Comparison of ENCODE assay signal across 9 mouse cellular contexts in genomic region chr9:96916620-96917538, GRCm38 (mm10). TPM values are rescaled to one million over a fixed set of nuclear protein-coding genes. Genes with fewer than 3 reads are reported as not detected.
DNase-seq lines count a peak whose midpoint lies in the region; ATAC-seq and TF ChIP-seq lines count a peak whose summit lies in the region.
"Had no signal": no experiment of that assay in that cellular context is flagged by ENCODE, and none has a peak within 500 bp of the region (broad histone marks: within the 10 kb centered on the region; RNA-seq: fewer than 3 reads in every experiment).

No protein-coding gene starts in this region.

- peak; percentile 88 for DNase-seq in c-Kit-positive CD71-negative TER-119-negative erythroid progenitor cells, embryonic 14.5 days (ENCODE audit: low read depth)
- DNase-seq in forebrain, embryonic 11.5 days (ENCODE audit: low spot score): peak; percentile 97
- DNase-seq in kidney, postnatal 14 days: peak; percentile 95
- peak; percentile 94 for DNase-seq in stomach, postnatal 0 days (ENCODE audit: low spot score)

- H3K9me3 ChIP-seq in forebrain, embryonic 11.5 days (ENCODE audit: control insufficient read depth, low read length): no peaks in the 10 kb centered on the region; the same call in 1 of the 2 replicates
- H3K9me3 ChIP-seq in heart, embryonic 15.5 days (replicated peaks): no peaks in the 10 kb centered on the region
- no peaks in the 10 kb centered on the region for H3K9me3 ChIP-seq in liver, embryonic 12.5 days (replicated peaks)
- peaks cover 6% of the 10 kb centered on the region for H3K9me3 ChIP-seq in neural tube, embryonic 12.5 days
- no peaks in the 10 kb centered on the region for H3K9me3 ChIP-seq in stomach, postnatal 0 days (ENCODE audit: control insufficient read depth, low read length)

- H3K27me3 ChIP-seq in forebrain, embryonic 11.5 days (ENCODE audit: control insufficient read depth, insufficient read depth, low read length): no peaks in the 10 kb centered on the region
- H3K27me3 ChIP-seq in heart, embryonic 15.5 days: no peaks in the 10 kb centered on the region
- H3K27me3 ChIP-seq in liver, embryonic 12.5 days (replicated peaks): peaks cover 3% of the 10 kb centered on the region; the same call in 1 of the 2 replicates
- no peaks in the 10 kb centered on the region for H3K27me3 ChIP-seq in neural tube, embryonic 12.5 days (replicated peaks)
- H3K27me3 ChIP-seq in stomach, postnatal 0 days (ENCODE audit: control insufficient read depth, insufficient read depth, low read length): no peaks in the 10 kb centered on the region

- peak; percentile 99 for ATAC-seq in CD4-positive, CD25-positive, alpha-beta regulatory T cell, adult 4 months
- ATAC-seq in forebrain, embryonic 11.5 days (replicated peaks; ENCODE audit: low FRiP score): peak; percentile 85
- ATAC-seq in heart, embryonic 15.5 days (replicated peaks; ENCODE audit: insufficient number of reproducible peaks, insufficient read depth, low FRiP score, low read depth): peak; percentile 73
- 0 out of 2 replicates have a peak, but pooled peaks have one; percentile 44 for ATAC-seq in liver, embryonic 12.5 days
- peak; percentile 87 for ATAC-seq in neural tube, embryonic 12.5 days (ENCODE audit: low FRiP score, low read depth)
- ATAC-seq in stomach, postnatal 0 days (ENCODE audit: low FRiP score, low TSS enrichment): peak; percentile 89

- TF ChIP-seq CTCF in stomach, postnatal 0 days (IDR thresholded peaks at IDR 0.05; ENCODE audit: low read depth): peak; percentile 100

- H3K4me1 ChIP-seq in forebrain, embryonic 11.5 days (replicated peaks; ENCODE audit: control insufficient read depth, insufficient read depth, low read length): no peaks in the 10 kb centered on the region; the same call in 1 of the 2 replicates
- 0 out of 2 replicates have a peak, but pooled peaks cover 5% of the 10 kb centered on the region for H3K4me1 ChIP-seq in heart, embryonic 15.5 days (replicated peaks)
- H3K4me1 ChIP-seq in liver, embryonic 12.5 days: no peaks in the 10 kb centered on the region
- no peaks in the 10 kb centered on the region for H3K4me1 ChIP-seq in neural tube, embryonic 12.5 days
- H3K4me1 ChIP-seq in stomach, postnatal 0 days (replicated peaks; ENCODE audit: control insufficient read depth, insufficient read depth): no peaks in the 10 kb centered on the region

- H3K9ac ChIP-seq in forebrain, embryonic 11.5 days (ENCODE audit: low read length): no peak overlapping the region
- no peak overlapping the region for H3K9ac ChIP-seq in heart, embryonic 15.5 days
- no peak overlapping the region for H3K9ac ChIP-seq in liver, embryonic 12.5 days
- H3K9ac ChIP-seq in neural tube, embryonic 12.5 days: no peak overlapping the region
- no peak overlapping the region for H3K9ac ChIP-seq in stomach, postnatal 0 days (ENCODE audit: low read length)

- no peak for TF ChIP-seq EP300 in stomach, postnatal 0 days (optimal IDR thresholded peaks at IDR 0.05)

- no peak overlapping the region for H3K4me2 ChIP-seq in forebrain, embryonic 11.5 days (ENCODE audit: low read depth, low read length, severe bottlenecking)
- 0 out of 2 replicates have a peak overlapping the region, but pooled peaks have one; percentile 8 for H3K4me2 ChIP-seq in heart, embryonic 15.5 days
- no peak overlapping the region for H3K4me2 ChIP-seq in liver, embryonic 12.5 days
- no peak overlapping the region for H3K4me2 ChIP-seq in neural tube, embryonic 12.5 days (replicated peaks)
- no peak overlapping the region for H3K4me2 ChIP-seq in stomach, postnatal 0 days (replicated peaks; ENCODE audit: low read depth)

- 40% methylated on average over 27 of the region's 27 CpGs for WGBS in forebrain, embryonic 11.5 days
- WGBS in heart, embryonic 15.5 days: 33% methylated on average over 27 of the region's 27 CpGs
- whole genome bisulfite sequencing in liver, embryonic 12.5 days (ENCODE audit: insufficient replicate concordance): 34% methylated on average over 27 of the region's 27 CpGs
- 39% methylated on average over 27 of the region's 27 CpGs for WGBS in neural tube, embryonic 12.5 days
- WGBS in stomach, postnatal 0 days: 35% methylated on average over 27 of the region's 27 CpGs

- H3K27ac ChIP-seq in forebrain, embryonic 11.5 days (ENCODE audit: low read depth, low read length): no peak overlapping the region
- no peak overlapping the region for H3K27ac ChIP-seq in heart, embryonic 15.5 days
- H3K27ac ChIP-seq in liver, embryonic 12.5 days: no peak overlapping the region
- H3K27ac ChIP-seq in neural tube, embryonic 12.5 days: no peak overlapping the region
- H3K27ac ChIP-seq in stomach, postnatal 0 days (replicated peaks): no peak overlapping the region

- H3K36me3 ChIP-seq in forebrain, embryonic 11.5 days (ENCODE audit: control insufficient read depth, insufficient read depth, low read length): no peaks in the 10 kb centered on the region
- no peaks in the 10 kb centered on the region for H3K36me3 ChIP-seq in heart, embryonic 15.5 days
- no peaks in the 10 kb centered on the region for H3K36me3 ChIP-seq in liver, embryonic 12.5 days
- no peaks in the 10 kb centered on the region for H3K36me3 ChIP-seq in neural tube, embryonic 12.5 days
- H3K36me3 ChIP-seq in stomach, postnatal 0 days (ENCODE audit: control insufficient read depth, insufficient read depth, low read length): no peaks in the 10 kb centered on the region

- H3K4me3 ChIP-seq in forebrain, embryonic 11.5 days (ENCODE audit: low read depth, low read length): no peak overlapping the region
- H3K4me3 ChIP-seq in heart, embryonic 15.5 days: no peak overlapping the region
- no peak overlapping the region for H3K4me3 ChIP-seq in liver, embryonic 12.5 days
- no peak overlapping the region for H3K4me3 ChIP-seq in neural tube, embryonic 12.5 days
- no peak overlapping the region for H3K4me3 ChIP-seq in stomach, postnatal 0 days (ENCODE audit: low read depth, low read length)
- H3K4me3 ChIP-seq: erythroblast, embryonic 14.5 days had no signal

RNA-seq across cellular contexts. Expression of gene Pxylp1, which starts 24.4 kb away (rescaled TPM):
- polyA plus RNA-seq in CD4-positive, CD25-positive, alpha-beta regulatory T cell, adult 4 months (2017; shearing (Covaris generic)): 10 to 100 TPM in 1 of 2 experiments, 1 to 10 TPM in 1; 9.4 to 12.0 TPM
- polyA plus RNA-seq in forebrain, embryonic 11.5 days (2014; fragmentation: Nextera tagmentation; extraction: Ambion mirVana): 34.0 and 39.0 TPM in 2 replicates
- polyA plus RNA-seq in heart, embryonic 15.5 days (2015; fragmentation: Nextera tagmentation; extraction: Ambion mirVana): 27.6 and 27.8 TPM in 2 replicates
- 2.1 and 2.2 TPM in 2 replicates for polyA plus RNA-seq in liver, embryonic 12.5 days (2016; fragmentation: Nextera tagmentation; extraction: Ambion mirVana)
- 41.2 and 42.6 TPM in 2 replicates for polyA plus RNA-seq in neural tube, embryonic 12.5 days (2016; fragmentation: Nextera tagmentation; extraction: Ambion mirVana)
- polyA plus RNA-seq in stomach, postnatal 0 days (2015; fragmentation: Nextera tagmentation; extraction: Ambion mirVana): 19.1 TPM in 2 replicates

Comparison
In these comparisons a context has a peak if more than half of its experiments do, and no peak if none do; other contexts are left out.
1. ATAC-seq: peak in every context shown above with its lines; median percentile 99 in CD4-positive, CD25-positive, alpha-beta regulatory T cell, adult 4 months; 89 in stomach, postnatal 0 days; 87 in neural tube, embryonic 12.5 days; 85 in forebrain, embryonic 11.5 days; 73 in heart, embryonic 15.5 days; 44 in liver, embryonic 12.5 days.